Mouse (Mus musculus) kidney, embryonic 16.5 days (tissue): Measurements from ENCODE around the gene Tpk1. TPM values are rescaled to one million over a fixed set of nuclear protein-coding genes. Genes with fewer than 3 reads are reported as not detected.

Source experiments
- ATAC-seq: fragments of 200-750 bp; cut with Nextera tagmentation; 2 replicates; pipeline ENCODE4 v1.8.0; 2017; ENCODE audit warnings: moderate TSS enrichment; ENCODE audit not compliant: low FRiP score, low TSS enrichment
- H3K27ac ChIP-seq: fragments of 300-500 bp; sonication (generic); 2 replicates; pipeline ENCODE4 v1.5.1; 2014; ENCODE audit warnings: low read length
- H3K27me3 ChIP-seq: fragments of 300-500 bp; sonication (generic); 2 replicates; pipeline ENCODE4 v1.6.1; 2014; ENCODE audit warnings: low read length, control low read depth, mixed read lengths; ENCODE audit not compliant: insufficient read depth
- H3K36me3 ChIP-seq: fragments of 300-500 bp; sonication (generic); 2 replicates; pipeline ENCODE4 v1.6.1; 2014; ENCODE audit warnings: low read length, control low read depth, mixed read lengths; ENCODE audit not compliant: insufficient read depth
- H3K4me1 ChIP-seq: fragments of 300-500 bp; sonication (generic); 2 replicates; pipeline ENCODE4 v1.6.1; 2014; ENCODE audit warnings: low read length, control low read depth, mixed read lengths; ENCODE audit not compliant: insufficient read depth
- H3K4me2 ChIP-seq: fragments of 300-500 bp; sonication (generic); replicated peaks from 2 replicates; pipeline ENCODE4 v1.6.1; 2014; ENCODE audit warnings: low read depth, low read length
- H3K4me3 ChIP-seq: fragments of 300-500 bp; sonication (generic); 2 replicates; pipeline ENCODE4 v1.5.1; 2014; ENCODE audit warnings: mild to moderate bottlenecking, low read length
- H3K9ac ChIP-seq: fragments of 300-500 bp; sonication (generic); replicated peaks from 2 replicates; pipeline ENCODE4 v1.6.1; 2014; ENCODE audit warnings: low read length
- H3K9me3 ChIP-seq: fragments of 300-500 bp; sonication (generic); 2 replicates; pipeline ENCODE4 v1.6.1; 2016; ENCODE audit warnings: low read length, control low read depth
- WGBS: fragments of 180-500 bp; shearing (Covaris S2); extraction: QIAGEN DNeasy Blood & Tissue Kit; methylation state at CpG from one replicate; pipeline ENCODE4 v1.1.7; 2014; 5-methylcytosine and 5-hydroxymethylcytosine counted together
- polyA plus RNA-seq: library from polyadenylated mRNA; unstranded; fragments of >200 nt; fragmentation: Nextera tagmentation; extraction: Ambion mirVana; gene quantifications from 2 replicates; pipeline ENCODE4 v1.2.1, GENCODE M21; 2015

The Tpk1 gene
- polyA plus RNA-seq = 22.8 and 23.0 TPM in 2 replicates

DNA sequence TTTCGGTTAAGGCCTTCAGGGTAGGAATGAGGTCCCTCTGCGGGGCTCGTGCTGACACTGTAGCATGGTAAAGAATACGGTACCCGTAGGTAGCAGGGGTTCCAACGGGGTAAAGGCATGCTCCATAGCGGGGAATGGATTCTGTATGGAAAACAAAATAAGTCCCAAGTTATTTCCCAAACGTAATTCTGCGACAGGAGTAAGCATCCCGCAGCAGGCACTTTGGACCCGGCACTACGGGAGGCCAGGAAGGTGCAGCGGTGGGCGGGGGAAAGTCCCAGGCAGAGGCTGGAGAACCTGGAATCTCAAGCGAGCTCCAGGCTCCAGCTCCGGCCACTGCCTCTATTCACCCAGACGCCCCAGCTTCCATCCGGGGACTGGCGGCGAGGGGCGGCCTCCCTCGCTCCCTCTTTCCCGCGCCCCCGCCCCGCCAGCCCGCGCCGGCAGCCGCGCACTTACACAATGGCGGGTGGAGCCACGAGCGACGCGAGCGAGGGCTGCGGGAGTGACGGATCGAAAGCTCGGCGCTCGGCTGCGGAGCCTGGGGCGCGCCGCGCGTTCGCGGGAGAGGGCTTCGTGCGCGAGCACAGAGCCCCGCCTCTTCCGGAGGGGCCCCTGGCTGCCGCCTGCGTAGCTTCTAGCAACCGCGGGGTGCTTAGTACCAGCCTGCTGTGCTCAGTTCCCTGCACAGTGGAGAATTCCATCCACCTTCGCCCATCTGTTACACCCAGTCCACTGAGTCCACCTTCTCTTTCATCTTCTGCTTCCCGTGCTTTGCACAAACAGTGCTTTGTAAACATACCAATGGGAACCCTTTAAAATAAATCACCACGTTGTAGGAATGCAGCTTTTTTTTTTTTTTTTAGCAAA, at the start of gene Tpk1:
TSS of gene Tpk1 (minus strand) at position 602 of the 870 bp plus-strand sequence.
- peak within 1 kb of the TSS; percentile 65 for H3K4me2 ChIP-seq
- H3K27ac ChIP-seq = peak within 1 kb of the TSS; percentile 97
- H3K9ac ChIP-seq = peak within 1 kb of the TSS; percentile 77
- no peaks in the 10 kb centered on the region for H3K27me3 ChIP-seq
- no peaks in the 10 kb centered on the region for H3K9me3 ChIP-seq
- under 1% methylated on average over 60 of the region's 63 CpGs for WGBS
- ATAC-seq = peak; percentile 99
- peaks cover 3% of the 10 kb centered on the region; the same call in 1 of the 2 replicates for H3K4me1 ChIP-seq
- peak within 1 kb of the TSS; percentile 72 for H3K4me3 ChIP-seq
- H3K36me3 ChIP-seq = no peaks in the 10 kb centered on the region

DNA sequence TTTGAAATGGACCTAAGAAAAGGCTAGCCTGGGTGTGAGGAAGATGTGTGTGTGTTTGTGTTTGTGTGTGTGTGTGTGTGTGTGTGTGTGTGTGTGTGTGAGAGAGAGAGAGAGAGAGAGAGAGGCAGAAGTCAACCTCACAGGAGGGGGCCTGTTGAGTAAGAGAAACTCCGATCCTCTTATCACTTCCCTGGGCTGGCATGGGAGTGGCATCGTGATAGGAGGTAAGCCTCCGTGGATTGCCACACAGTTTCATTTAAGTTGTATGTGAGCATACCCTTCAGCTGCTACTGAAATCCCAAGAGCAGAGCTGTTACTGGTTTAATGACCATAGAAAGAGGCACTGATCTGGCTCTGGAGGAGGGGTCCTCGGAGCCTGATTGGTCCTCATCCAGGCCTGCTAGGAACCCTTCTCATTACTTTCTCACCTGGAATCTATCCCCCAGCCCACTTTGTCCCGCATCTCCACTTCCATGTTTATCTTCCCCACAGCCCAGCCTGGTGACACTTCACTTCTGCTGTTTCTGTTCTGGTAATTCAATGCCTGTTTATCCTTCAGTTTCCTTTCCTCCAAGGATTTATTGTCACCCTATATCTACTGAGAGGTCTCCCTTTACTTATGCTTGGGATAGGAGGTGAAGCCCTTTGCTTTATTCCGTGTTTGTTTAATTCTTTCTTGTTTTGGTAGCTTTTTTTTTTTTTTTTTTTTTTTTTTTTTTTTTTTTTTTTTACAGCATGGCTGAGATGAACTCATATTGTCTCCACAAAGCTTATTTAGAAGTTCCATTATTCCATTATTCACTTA, 36.9 kb upstream of the Tpk1 start:
- Histone ChIP-seq H3K27me3 (no peaks in the 10 kb centered on the region), H3K9ac (no peak overlapping the region), H3K4me2 (no peak overlapping the region), H3K9me3 (no peaks in the 10 kb centered on the region), H3K4me1 (no peaks in the 10 kb centered on the region), H3K36me3 (no peaks in the 10 kb centered on the region), H3K4me3 (no peak overlapping the region), H3K27ac (no peak overlapping the region)
- ATAC-seq = peak; percentile 51; the same call in 1 of the 2 replicates
- 39% methylated on average over 6 of the region's 6 CpGs for WGBS

DNA sequence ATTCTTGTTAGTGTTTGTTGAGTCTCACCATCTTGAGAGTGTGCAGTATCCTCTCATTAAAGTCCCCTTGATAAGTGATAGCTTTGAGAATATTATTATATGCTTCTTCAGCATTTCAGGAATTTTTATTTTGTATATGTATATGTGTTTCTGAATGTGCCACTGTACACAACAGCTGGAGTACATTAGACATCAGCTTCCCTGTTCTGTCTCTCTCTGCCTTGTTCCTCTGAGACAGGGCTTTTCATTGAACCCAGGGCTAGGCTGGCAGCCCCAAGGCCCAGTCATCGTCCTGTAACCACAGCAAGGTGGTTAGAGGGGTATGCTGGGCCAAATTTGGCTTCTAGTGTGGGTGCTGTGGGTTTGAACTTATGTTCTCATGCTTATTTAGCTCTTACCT, 25.8 kb upstream of the Tpk1 start:
- Histone ChIP-seq H3K27ac (no peak overlapping the region), H3K4me3 (no peak overlapping the region), H3K4me1 (no peaks in the 10 kb centered on the region), H3K9me3 (no peaks in the 10 kb centered on the region), H3K27me3 (no peaks in the 10 kb centered on the region), H3K36me3 (no peaks in the 10 kb centered on the region), H3K4me2 (no peak overlapping the region), H3K9ac (no peak overlapping the region)
- WGBS = 83% methylated on average over 1 of the region's 1 CpGs
- no peak for ATAC-seq

DNA sequence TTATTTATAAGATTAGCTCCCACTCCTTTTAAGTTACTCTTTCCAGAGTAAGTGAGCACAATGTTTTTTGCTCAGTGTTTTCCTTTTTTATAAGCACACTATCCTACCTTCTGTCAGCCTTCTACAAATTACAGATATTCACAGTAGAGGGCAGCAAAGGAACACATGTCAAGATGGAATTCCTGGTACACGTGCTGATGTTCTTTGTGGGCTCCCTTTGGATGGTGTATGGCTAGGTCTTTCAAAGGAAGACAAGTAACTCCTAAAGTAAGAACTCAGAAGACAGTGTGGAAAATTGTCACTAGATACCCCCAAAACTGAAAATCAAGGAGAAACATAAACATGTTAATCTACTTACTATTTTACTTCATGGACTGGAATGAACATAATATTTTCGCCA, 19.9 kb upstream of the Tpk1 start:
- ATAC-seq = peak; percentile 75; the same call in 1 of the 2 replicates
- Histone ChIP-seq H3K27ac (no peak overlapping the region), H3K4me1 (no peaks in the 10 kb centered on the region), H3K36me3 (no peaks in the 10 kb centered on the region), H3K4me3 (no peak overlapping the region), H3K9ac (no peak overlapping the region), H3K27me3 (no peaks in the 10 kb centered on the region), H3K4me2 (no peak overlapping the region), H3K9me3 (no peaks in the 10 kb centered on the region)
- 49% methylated on average over 2 of the region's 2 CpGs for WGBS

DNA sequence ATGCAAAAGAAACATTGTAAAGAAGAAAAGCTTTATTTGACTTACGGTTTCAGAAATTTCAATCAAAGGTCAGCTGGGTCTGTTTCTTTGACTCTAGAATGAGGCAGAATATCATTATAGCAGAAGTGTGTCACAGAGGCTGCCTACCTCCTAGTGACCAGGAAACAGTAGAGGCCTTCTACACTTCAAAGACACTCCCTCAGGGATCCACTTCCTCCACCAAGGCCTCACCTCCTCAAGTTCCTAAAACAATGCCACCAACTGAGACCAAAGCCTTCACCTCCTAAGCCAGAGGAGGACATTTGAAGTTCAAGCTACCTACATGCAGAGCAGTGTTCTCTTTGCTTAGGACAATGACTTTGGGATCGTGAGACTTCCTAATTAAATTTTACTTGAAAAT, 16.5 kb upstream of the Tpk1 start:
- Histone ChIP-seq H3K9me3 (no peaks in the 10 kb centered on the region), H3K4me1 (no peaks in the 10 kb centered on the region), H3K4me2 (no peak overlapping the region), H3K9ac (no peak overlapping the region), H3K27me3 (no peaks in the 10 kb centered on the region), H3K4me3 (no peak overlapping the region), H3K36me3 (no peaks in the 10 kb centered on the region), H3K27ac (no peak overlapping the region)
- 63% methylated on average over 2 of the region's 2 CpGs for WGBS
- ATAC-seq = no peak

DNA sequence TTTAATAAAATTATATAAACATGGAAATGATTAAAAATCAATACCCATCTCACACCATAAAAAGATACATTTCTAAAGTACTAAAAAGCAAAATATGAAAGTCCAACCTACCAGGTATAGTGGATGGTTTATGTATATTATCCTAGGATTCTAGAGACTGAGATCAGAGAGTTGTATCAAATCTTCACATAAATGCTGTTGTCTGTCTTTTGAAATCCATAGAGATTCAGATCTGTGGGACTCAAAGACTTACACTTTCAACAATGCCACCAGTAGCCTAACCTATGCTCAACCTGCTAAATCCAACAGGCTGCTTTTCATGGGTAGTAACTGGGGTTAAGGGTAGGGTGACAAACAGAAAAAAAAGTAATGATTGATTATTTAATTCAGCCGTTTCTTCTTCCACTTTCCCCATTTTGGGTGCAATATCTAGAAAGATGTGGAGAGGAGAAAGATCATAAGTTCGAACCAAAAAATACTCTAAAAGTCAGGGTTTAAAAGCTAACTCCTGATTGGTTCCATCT, 12.7 kb upstream of the Tpk1 start:
- Histone ChIP-seq H3K27ac (no peak overlapping the region), H3K4me2 (no peak overlapping the region)

DNA sequence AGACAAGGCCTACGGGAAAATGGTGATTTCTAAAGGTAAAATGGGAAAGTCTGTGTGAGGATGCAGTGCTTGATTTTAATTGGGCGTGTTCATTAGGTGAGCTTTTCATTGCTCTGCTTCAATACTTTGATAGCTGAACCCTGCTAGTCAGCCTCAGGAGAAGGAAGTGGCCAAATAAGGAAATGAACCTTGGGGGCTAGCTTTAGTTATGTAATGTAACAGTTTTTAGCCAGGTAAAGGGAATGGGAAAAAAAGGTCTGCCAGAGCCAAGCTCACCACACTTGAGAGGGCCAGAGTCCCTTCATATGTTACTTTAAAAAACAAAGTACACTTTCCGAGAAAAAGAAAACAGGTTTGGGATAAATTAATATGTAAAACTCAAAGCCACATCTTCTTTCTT, 11.5 kb upstream of the Tpk1 start:
- Histone ChIP-seq H3K9ac (no peak overlapping the region), H3K4me3 (no peak overlapping the region), H3K27me3 (no peaks in the 10 kb centered on the region), H3K9me3 (no peaks in the 10 kb centered on the region), H3K4me2 (no peak overlapping the region), H3K27ac (no peak overlapping the region), H3K4me1 (peaks cover 11% of the 10 kb centered on the region; the same call in 1 of the 2 replicates), H3K36me3 (no peaks in the 10 kb centered on the region)
- ATAC-seq = no peak
- WGBS = 79% methylated on average over 3 of the region's 3 CpGs

More for the DNA sequence above, 12.7 kb upstream of the Tpk1 start:
- Histone ChIP-seq H3K4me1 (0 out of 2 replicates have a peak, but pooled peaks cover 9% of the 10 kb centered on the region), H3K27me3 (no peaks in the 10 kb centered on the region), H3K4me3 (no peak overlapping the region), H3K9ac (no peak overlapping the region), H3K36me3 (no peaks in the 10 kb centered on the region), H3K9me3 (no peaks in the 10 kb centered on the region)
- WGBS = 83% methylated on average over 2 of the region's 2 CpGs
- no peak for ATAC-seq

DNA sequence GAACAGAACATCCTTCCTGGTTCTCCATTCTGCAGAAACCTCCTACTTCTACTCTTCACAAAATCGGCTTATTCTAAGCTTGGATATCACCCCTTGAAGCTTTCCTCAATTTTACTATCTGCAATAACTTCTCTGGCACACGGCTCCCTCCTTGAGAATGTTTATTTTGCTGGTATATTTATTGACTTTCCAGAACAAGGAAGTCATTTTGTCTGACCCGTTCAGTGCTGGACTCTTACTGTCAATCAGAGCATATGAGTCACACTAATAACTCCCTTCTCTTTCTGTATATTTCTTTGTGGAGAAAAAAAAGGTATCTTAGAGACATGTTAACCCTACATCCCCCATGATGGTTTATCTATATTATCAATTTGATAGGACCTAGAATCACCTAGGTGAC, 10.1 kb upstream of the Tpk1 start:
- Histone ChIP-seq H3K4me2 (no peak overlapping the region), H3K27ac (no peak overlapping the region; the same call in 1 of the 2 replicates), H3K36me3 (no peaks in the 10 kb centered on the region), H3K9ac (no peak overlapping the region), H3K27me3 (no peaks in the 10 kb centered on the region), H3K9me3 (no peaks in the 10 kb centered on the region), H3K4me3 (no peak overlapping the region), H3K4me1 (peaks cover 11% of the 10 kb centered on the region; the same call in 1 of the 2 replicates)
- no peak for ATAC-seq
- 24% methylated on average over 3 of the region's 3 CpGs for WGBS

DNA sequence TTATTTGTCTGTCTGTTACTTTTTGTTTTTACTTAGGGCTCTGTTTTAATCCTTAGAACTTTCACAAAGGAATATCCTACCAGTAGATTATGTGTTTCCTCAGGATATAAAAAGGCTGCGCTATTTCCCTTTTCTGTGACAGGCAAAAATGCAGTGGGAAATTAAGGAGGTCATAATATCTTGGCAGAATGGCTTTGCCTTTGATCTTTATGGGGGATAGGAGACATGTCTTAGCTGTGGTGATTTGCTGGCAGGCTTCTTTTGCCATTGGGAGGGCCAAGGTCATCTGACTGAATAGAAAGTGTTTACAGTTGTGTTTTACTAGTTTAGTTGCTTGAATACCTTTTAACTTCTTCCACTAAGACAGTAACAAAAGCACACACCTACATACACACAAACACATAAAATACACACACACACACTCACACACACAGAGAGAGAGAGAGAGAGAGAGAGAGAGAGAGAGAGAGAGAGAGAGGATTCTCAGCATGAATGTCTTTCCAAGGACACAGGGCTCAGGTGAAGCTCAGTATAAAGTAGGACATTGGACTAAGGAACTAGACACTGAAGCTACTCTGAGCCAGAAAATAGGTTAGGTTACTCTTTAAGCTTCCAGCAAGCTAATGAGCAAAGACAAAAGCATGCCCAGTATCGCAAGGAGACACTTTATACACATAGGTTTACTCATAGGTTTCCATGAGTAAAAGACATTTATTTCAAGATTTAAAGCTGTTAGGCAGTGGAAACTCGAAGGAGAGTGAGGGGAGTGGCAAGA, 9.1 kb upstream of the Tpk1 start:
- H3K36me3 ChIP-seq = no peaks in the 10 kb centered on the region
- 41% methylated on average over 3 of the region's 3 CpGs for WGBS
- peak; percentile 81; the same call in 1 of the 2 replicates for ATAC-seq
- H3K4me2 ChIP-seq = no peak overlapping the region
- no peaks in the 10 kb centered on the region for H3K9me3 ChIP-seq
- H3K4me3 ChIP-seq = no peak overlapping the region
- peak overlapping the region; percentile 54 for H3K27ac ChIP-seq
- H3K9ac ChIP-seq = no peak overlapping the region
- peaks cover 11% of the 10 kb centered on the region; the same call in 1 of the 2 replicates for H3K4me1 ChIP-seq
- no peaks in the 10 kb centered on the region for H3K27me3 ChIP-seq
